Mouse (Mus musculus): ENCODE results near the gene Plin3.

Plin3 gene

GRCm38 (mm10) chr17:56292531-56293222 is at the start of gene Plin3:
Gene Plin3 (minus strand): TSS chr17:56292873.
- no peak for DNase-seq (ENCODE audit: low spot score)

- DNase-seq (ENCODE audit: low spot score): no peak
These were observed 48.0 kb upstream of the Plin3 start for GRCm38 (mm10) chr17:56340717-56341116.

- DNase-seq (ENCODE audit: low spot score): peak; percentile 31
These were observed 46.2 kb upstream of the Plin3 start for GRCm38 (mm10) chr17:56338909-56339308.

GRCm38 (mm10) chr17:56337791-56338190 is 45.1 kb upstream of the Plin3 start:
- DNase-seq (ENCODE audit: low spot score): no peak

GRCm38 (mm10) chr17:56337190-56337589 is 44.5 kb upstream of the Plin3 start:
- DNase-seq (ENCODE audit: low spot score): peak; percentile 73

- DNase-seq (ENCODE audit: low spot score): no peak
These were observed 40.3 kb upstream of the Plin3 start for GRCm38 (mm10) chr17:56332987-56333386.

GRCm38 (mm10) chr17:56331256-56331655 is 38.6 kb upstream of the Plin3 start:
- DNase-seq (ENCODE audit: low spot score): peak; percentile 92

- DNase-seq (ENCODE audit: low spot score): no peak
These were observed 37.7 kb upstream of the Plin3 start for GRCm38 (mm10) chr17:56330345-56330744.

- peak; percentile 47 for DNase-seq (ENCODE audit: low spot score)
These were observed 36.6 kb upstream of the Plin3 start for GRCm38 (mm10) chr17:56329267-56329666.

- peak; percentile 37 for DNase-seq (ENCODE audit: low spot score)
These were observed 33.8 kb upstream of the Plin3 start for GRCm38 (mm10) chr17:56326153-56327147.

GRCm38 (mm10) chr17:56325450-56326152 is 32.9 kb upstream of the Plin3 start, which contains the start of gene Kdm4b:
Gene Kdm4b (plus strand): TSS chr17:56326062.
- peak; percentile 100 for DNase-seq (ENCODE audit: low spot score)

GRCm38 (mm10) chr17:56324419-56324818 is 31.7 kb upstream of the Plin3 start:
- no peak for DNase-seq (ENCODE audit: low spot score)

- DNase-seq (ENCODE audit: low spot score): no peak
These were observed 16.7 kb upstream of the Plin3 start for GRCm38 (mm10) chr17:56309191-56309945.

GRCm38 (mm10) chr17:56308088-56308487 is 15.4 kb upstream of the Plin3 start:
- no peak for DNase-seq (ENCODE audit: low spot score)

GRCm38 (mm10) chr17:56305826-56306225 is 13.2 kb upstream of the Plin3 start:
- DNase-seq (ENCODE audit: low spot score): no peak

GRCm38 (mm10) chr17:56305156-56305555 is 12.5 kb upstream of the Plin3 start:
- no peak for DNase-seq (ENCODE audit: low spot score)

- no peak for DNase-seq (ENCODE audit: low spot score)
These were observed 12.0 kb upstream of the Plin3 start for GRCm38 (mm10) chr17:56304718-56305117.

- DNase-seq (ENCODE audit: low spot score): peak; percentile 94
These were observed 11.3 kb upstream of the Plin3 start for GRCm38 (mm10) chr17:56303847-56304586.

GRCm38 (mm10) chr17:56303160-56303846 is 10.6 kb upstream of the Plin3 start, which contains the start of gene Uhrf1:
Gene Uhrf1 (plus strand): TSS chr17:56303321.
- peak; percentile 47 for DNase-seq (ENCODE audit: low spot score)

Measured in adipocyte (in vitro differentiated cells).